Mouse (Mus musculus) cerebellum, adult 2 months (tissue): ENCODE measurements around the gene Gabrr2.

Experiments used
- CTCF ChIP-seq: fragments of 200-500 bp; IDR thresholded peaks from 2 replicates; pipeline ENCODE4 v1.5.1; 2011; ENCODE audit warnings: low read depth, mild to moderate bottlenecking, control low read depth, low read length, moderate library complexity, borderline replicate concordance; ENCODE audit not compliant: insufficient read depth
- POLR2A ChIP-seq: fragments of 200-500 bp; IDR thresholded peaks from 2 replicates; pipeline ENCODE4 v1.6.1; 2011; ENCODE audit warnings: low read length, control low read depth, borderline replicate concordance; ENCODE audit not compliant: insufficient read depth

- TF ChIP-seq CTCF (no peak), POLR2A (no peak)
Observed at GRCm38 (mm10) chr4:33067331-33067730, 4.5 kb downstream of the Gabrr2 start.
